Mouse (Mus musculus) liver, postnatal 0 days (tissue): ENCODE results near the gene Slc38a1. TPM values are rescaled to one million over a fixed set of nuclear protein-coding genes. Genes with fewer than 3 reads are reported as not detected.
A peak's percentile ranks its signal among the peaks of the same experiment; 100 is the strongest.

Experiments
- ATAC-seq: fragments of 200-750 bp; cut with Nextera tagmentation; 2 replicates; pipeline ENCODE4 v1.8.0; 2017; ENCODE audit warnings: mild to moderate bottlenecking, moderate library complexity
- DNase-seq: peaks from one replicate; pipeline ENCODE4 v3.0.0-alpha.2; 2016
- H3K27ac ChIP-seq: fragments of 300-500 bp; sonication (generic); 2 replicates; pipeline ENCODE4 v1.5.1; 2014; ENCODE audit warnings: antibody characterized with exemption, moderate library complexity, mild to moderate bottlenecking, low read depth
- H3K27me3 ChIP-seq: fragments of 300-500 bp; sonication (generic); 2 replicates; pipeline ENCODE4 v1.6.1; 2014; ENCODE audit warnings: low read length, control low read depth, mixed read lengths; ENCODE audit not compliant: insufficient read depth
- H3K36me3 ChIP-seq: fragments of 300-500 bp; sonication (generic); replicated peaks from 2 replicates; pipeline ENCODE4 v1.6.1; 2014; ENCODE audit warnings: mild to moderate bottlenecking, control low read depth, low read length, moderate library complexity, mixed read lengths; ENCODE audit not compliant: insufficient read depth
- H3K4me1 ChIP-seq: fragments of 300-500 bp; sonication (generic); 2 replicates; pipeline ENCODE4 v1.6.1; 2014; ENCODE audit warnings: antibody characterized with exemption, mild to moderate bottlenecking, control low read depth; ENCODE audit not compliant: insufficient read depth
- H3K4me2 ChIP-seq: fragments of 300-500 bp; sonication (generic); 2 replicates; pipeline ENCODE4 v1.6.1; 2014; ENCODE audit warnings: low read depth, mild to moderate bottlenecking, low read length, moderate library complexity, mixed read lengths
- H3K4me3 ChIP-seq: fragments of 300-500 bp; sonication (generic); 2 replicates; pipeline ENCODE4 v1.5.1; 2014; ENCODE audit warnings: low read depth, low read length
- H3K9ac ChIP-seq: fragments of 300-500 bp; sonication (generic); replicated peaks from 2 replicates; pipeline ENCODE4 v1.6.1; 2014; ENCODE audit warnings: mild to moderate bottlenecking, moderate library complexity
- H3K9me3 ChIP-seq: fragments of 300-500 bp; sonication (generic); 2 replicates; pipeline ENCODE4 v1.6.1; 2016; ENCODE audit warnings: mild to moderate bottlenecking, control low read depth, low read length, mixed read lengths
- CTCF ChIP-seq: sonication (generic); IDR thresholded peaks from 2 replicates; pipeline ENCODE4 v1.5.1; 2016; ENCODE audit warnings: antibody characterized with exemption, low read depth
- EP300 ChIP-seq: IDR thresholded peaks from 2 replicates; pipeline ENCODE4 v1.6.1; 2016; ENCODE audit warnings: antibody characterized with exemption, low read depth, mild to moderate bottlenecking
- WGBS: fragments of 180-500 bp; shearing (Covaris S2); extraction: QIAGEN DNeasy Blood & Tissue Kit; methylation state at CpG from one replicate; pipeline ENCODE4 v1.1.7; 2014; ENCODE audit not compliant: insufficient replicate concordance; 5-methylcytosine and 5-hydroxymethylcytosine counted together
- polyA plus RNA-seq: library from polyadenylated mRNA; unstranded; fragments of >200 nt; fragmentation: Nextera tagmentation; extraction: Ambion mirVana; gene quantifications from 2 replicates; pipeline ENCODE4 v1.2.1, GENCODE M21; 2015

The Slc38a1 gene
- polyA plus RNA-seq, 1 experiment from 2014 or later, result 11.3 TPM

GRCm38 (mm10) chr15:96617555-96617954 lies 25.2 kb downstream of the Slc38a1 start:
- no peak for DNase-seq
- Histone ChIP-seq H3K4me1 (no peaks in the 10 kb centered on the region; the same call in 1 of the 2 replicates), H3K27me3 (no peaks in the 10 kb centered on the region), H3K36me3 (peaks cover 16% of the 10 kb centered on the region), H3K9ac (no peak overlapping the region), H3K4me2 (no peak overlapping the region), H3K27ac (no peak overlapping the region), H3K9me3 (peaks cover 2% of the 10 kb centered on the region; the same call in 1 of the 2 replicates), H3K4me3 (no peak overlapping the region)
- TF ChIP-seq CTCF (no peak), EP300 (no peak)
- WGBS, result 93% methylated on average over 7 of the region's 7 CpGs
- ATAC-seq, result no peak

GRCm38 (mm10) chr15:96608671-96609070 lies 34.0 kb downstream of the Slc38a1 start:
- ATAC-seq (peak; percentile 35; the same call in 1 of the 2 replicates), DNase-seq (no peak)
- H3K9me3 ChIP-seq, result no peaks in the 10 kb centered on the region
- H3K4me1 ChIP-seq, result no peaks in the 10 kb centered on the region
- H3K27ac ChIP-seq, result 0 out of 2 replicates have a peak overlapping the region, but pooled peaks have one; percentile 18
- no peaks in the 10 kb centered on the region for H3K27me3 ChIP-seq
- peaks cover 4% of the 10 kb centered on the region; the same call in 1 of the 2 replicates for H3K36me3 ChIP-seq
- TF ChIP-seq EP300 (no peak), CTCF (no peak)
- peak overlapping the region; percentile 38; the same call in 1 of the 2 replicates for H3K4me2 ChIP-seq
- H3K4me3 ChIP-seq, result no peak overlapping the region
- no peak overlapping the region for H3K9ac ChIP-seq
- 68% methylated on average over 7 of the region's 7 CpGs for WGBS

DNA sequence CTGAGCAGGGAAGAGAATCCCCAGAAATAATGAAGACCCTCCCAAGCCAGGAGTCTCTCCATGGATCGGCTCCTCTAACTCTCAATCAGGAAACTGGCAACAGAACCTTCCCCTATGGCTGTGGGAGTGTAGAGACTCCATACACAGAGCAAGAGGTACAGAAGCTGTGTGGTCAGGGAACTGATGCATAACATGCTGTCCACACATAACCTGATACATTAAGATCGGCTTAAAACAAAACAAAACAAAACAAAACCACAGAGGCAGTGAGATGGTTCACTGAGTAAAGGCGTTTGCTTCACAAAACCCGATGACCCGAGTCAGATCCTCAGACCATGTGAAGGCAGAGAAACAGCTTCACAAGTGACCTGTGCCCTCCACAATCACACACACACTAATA lies 35.3 kb downstream of the Slc38a1 start:
- Histone ChIP-seq H3K9me3 (no peaks in the 10 kb centered on the region), H3K27ac (no peak overlapping the region), H3K36me3 (peaks cover 2% of the 10 kb centered on the region; the same call in 1 of the 2 replicates), H3K9ac (no peak overlapping the region), H3K4me3 (no peak overlapping the region), H3K27me3 (no peaks in the 10 kb centered on the region), H3K4me2 (no peak overlapping the region), H3K4me1 (no peaks in the 10 kb centered on the region)
- 88% methylated on average over 5 of the region's 5 CpGs for WGBS
- ATAC-seq, result no peak
- no peak for TF ChIP-seq EP300
- no peak for TF ChIP-seq CTCF
- DNase-seq, result no peak

DNA sequence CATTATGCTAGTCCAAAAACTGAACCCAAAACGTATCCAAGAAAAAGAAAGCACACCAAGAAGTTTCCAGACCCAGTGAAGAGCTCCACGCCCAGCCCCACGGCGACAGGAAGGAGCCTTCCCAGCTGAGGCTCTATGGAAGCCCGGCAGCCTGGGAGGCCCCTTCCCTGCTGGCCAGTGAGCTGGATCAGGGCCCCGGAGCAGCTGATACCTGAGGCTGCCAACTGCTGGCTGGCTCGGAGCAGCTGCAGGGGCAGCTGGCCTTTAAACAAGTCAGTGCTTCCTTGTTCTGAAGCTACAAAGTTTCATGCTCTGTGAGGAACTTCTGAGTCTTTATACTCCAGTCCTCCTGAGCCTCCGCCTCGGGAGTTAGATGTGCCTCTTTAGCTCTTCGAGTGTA lies 38.4 kb downstream of the Slc38a1 start:
- ATAC-seq, result no peak
- H3K36me3 ChIP-seq, result 0 out of 2 replicates have a peak, but pooled peaks cover 6% of the 10 kb centered on the region
- no peak overlapping the region for H3K4me2 ChIP-seq
- H3K4me3 ChIP-seq, result no peak overlapping the region
- TF ChIP-seq EP300, result no peak
- no peak for TF ChIP-seq CTCF
- no peak for DNase-seq
- H3K9me3 ChIP-seq, result no peaks in the 10 kb centered on the region
- H3K27me3 ChIP-seq, result no peaks in the 10 kb centered on the region
- WGBS, result 78% methylated on average over 10 of the region's 10 CpGs
- H3K4me1 ChIP-seq, result peaks cover 4% of the 10 kb centered on the region; the same call in 1 of the 2 replicates
- no peak overlapping the region for H3K27ac ChIP-seq
- H3K9ac ChIP-seq, result no peak overlapping the region

GRCm38 (mm10) chr15:96602043-96602442 lies 40.7 kb downstream of the Slc38a1 start:
- ATAC-seq (no peak), DNase-seq (no peak)
- Histone ChIP-seq H3K4me3 (no peak overlapping the region), H3K9ac (no peak overlapping the region), H3K4me2 (no peak overlapping the region), H3K27me3 (no peaks in the 10 kb centered on the region), H3K4me1 (peaks cover 14% of the 10 kb centered on the region), H3K36me3 (0 out of 2 replicates have a peak, but pooled peaks cover 6% of the 10 kb centered on the region), H3K27ac (no peak overlapping the region), H3K9me3 (no peaks in the 10 kb centered on the region)
- WGBS, result 88% methylated on average over 16 of the region's 16 CpGs
- TF ChIP-seq CTCF, result no peak
- TF ChIP-seq EP300, result no peak

DNA sequence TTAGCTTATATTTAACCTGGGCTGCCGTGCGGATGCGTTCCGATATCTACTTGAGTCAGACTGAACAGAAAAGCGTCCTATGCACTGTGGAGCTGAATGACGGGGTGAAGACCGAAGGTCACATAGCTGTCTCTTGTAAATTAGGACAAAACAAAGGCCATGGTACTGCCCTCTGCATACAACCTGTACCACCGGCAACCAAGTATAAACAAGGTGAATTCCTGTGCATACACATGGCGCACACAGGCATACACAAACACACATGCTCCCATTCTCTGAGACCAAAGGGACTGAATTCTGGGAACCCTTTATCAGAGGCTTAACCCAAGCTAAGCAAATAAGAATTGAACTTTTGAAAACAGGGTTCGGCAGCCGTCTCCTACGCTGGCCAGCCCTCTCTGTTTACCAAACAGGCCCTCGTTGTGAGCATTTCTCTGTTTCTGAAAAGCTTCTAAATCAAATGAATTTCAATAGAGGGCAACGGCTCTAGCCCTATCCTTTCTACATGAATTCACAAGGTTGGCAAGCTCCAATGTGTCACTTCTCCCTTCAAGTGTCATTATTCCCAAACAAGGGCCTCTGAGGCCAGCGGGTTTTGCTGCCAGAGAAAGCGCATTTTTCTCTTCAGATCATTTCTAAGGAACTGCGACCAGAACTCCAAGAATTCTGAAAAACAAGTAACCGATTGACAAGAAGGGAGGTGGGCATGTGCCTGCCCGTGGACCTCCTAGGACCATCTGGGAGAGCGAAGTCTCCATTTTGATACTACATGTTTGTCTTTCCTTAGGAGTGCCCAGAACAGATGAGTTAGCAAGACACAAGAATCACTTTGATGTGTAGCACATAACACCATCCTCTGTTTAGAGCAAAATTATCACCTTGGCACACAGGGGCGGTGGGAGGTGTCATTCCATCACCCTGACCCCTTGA lies 42.6 kb downstream of the Slc38a1 start:
- Histone ChIP-seq H3K4me1 (peaks cover 14% of the 10 kb centered on the region), H3K9me3 (no peaks in the 10 kb centered on the region), H3K27me3 (no peaks in the 10 kb centered on the region), H3K27ac (peak overlapping the region; percentile 76), H3K9ac (no peak overlapping the region), H3K4me3 (no peak overlapping the region), H3K36me3 (0 out of 2 replicates have a peak, but pooled peaks cover 3% of the 10 kb centered on the region), H3K4me2 (no peak overlapping the region)
- ATAC-seq (peak; percentile 85), DNase-seq (no peak)
- 75% methylated on average over 21 of the region's 21 CpGs for WGBS
- TF ChIP-seq EP300 (no peak), CTCF (no peak)
